Mouse (Mus musculus) brown adipose tissue, adult 24 weeks (tissue): ENCODE results near the gene Gm11639. TPM values are rescaled to one million over a fixed set of nuclear protein-coding genes. Genes with fewer than 3 reads are reported as not detected.

Experiments used
- polyA plus RNA-seq: library from polyadenylated mRNA; stranded (reverse); fragments of >200 nt; gene quantifications from 2 replicates; pipeline ENCODE4 v1.2.4, GENCODE M21; 2012; ENCODE audit not compliant: missing spikeins, insufficient read depth, insufficient read length

The Gm11639 gene
- polyA plus RNA-seq, 1 experiment: not detected

Other genes with a start within 250 kb of the Gm11639 start
- 14.7 and 17.9 TPM in 2 replicates for gene Kansl1, start 216.8 kb upstream of the Gm11639 start, polyA plus RNA-seq
- 16.7 and 25.0 TPM in 2 replicates for gene Cdc27, start 135.1 kb upstream of the Gm11639 start, polyA plus RNA-seq
- gene Myl4, start 135.0 kb upstream of the Gm11639 start, polyA plus RNA-seq: 8.8 and 18.9 TPM in 2 replicates
- gene Itgb3, start 77.7 kb upstream of the Gm11639 start, polyA plus RNA-seq: 0.71 and 0.83 TPM in 2 replicates